Mouse (Mus musculus) hindbrain, embryonic 11.5 days (tissue): ENCODE results near the gene Spout1. TPM values are rescaled to one million over a fixed set of nuclear protein-coding genes. Genes with fewer than 3 reads are reported as not detected.

Source experiments
- ATAC-seq: fragments of 200-750 bp; cut with Nextera tagmentation; 2 replicates; pipeline ENCODE4 v1.8.0; 2017; ENCODE audit warnings: mild to moderate bottlenecking, moderate TSS enrichment, moderate library complexity; ENCODE audit not compliant: low FRiP score
- DNase-seq: peaks from one replicate; pipeline ENCODE4 v3.0.0-alpha.2; 2015; ENCODE audit warnings: low spot score
- H3K27ac ChIP-seq: fragments of 300-500 bp; sonication (generic); 2 replicates; pipeline ENCODE4 v1.5.1; 2014; ENCODE audit warnings: mild to moderate bottlenecking, low read depth, low read length
- H3K27me3 ChIP-seq: fragments of 300-500 bp; sonication (generic); 2 replicates; pipeline ENCODE4 v1.6.1; 2014; ENCODE audit warnings: mild to moderate bottlenecking, low read length, moderate library complexity, mixed read lengths; ENCODE audit not compliant: control insufficient read depth, insufficient read depth
- H3K36me3 ChIP-seq: fragments of 300-500 bp; sonication (generic); 2 replicates; pipeline ENCODE4 v1.6.1; 2014; ENCODE audit warnings: mild to moderate bottlenecking, low read length, moderate library complexity, mixed read lengths; ENCODE audit not compliant: control insufficient read depth, insufficient read depth
- H3K4me1 ChIP-seq: fragments of 300-500 bp; sonication (generic); replicated peaks from 2 replicates; pipeline ENCODE4 v1.6.1; 2014; ENCODE audit warnings: low read length, mixed read lengths; ENCODE audit not compliant: control insufficient read depth, insufficient read depth
- H3K4me2 ChIP-seq: fragments of 300-500 bp; sonication (generic); replicated peaks from 2 replicates; pipeline ENCODE4 v1.6.1; 2014; ENCODE audit warnings: mild to moderate bottlenecking, low read depth, low read length
- H3K4me3 ChIP-seq: fragments of 300-500 bp; sonication (generic); 2 replicates; pipeline ENCODE4 v1.5.1; 2014; ENCODE audit warnings: low read depth, low read length
- H3K9ac ChIP-seq: fragments of 300-500 bp; sonication (generic); 2 replicates; pipeline ENCODE4 v1.6.1; 2014; ENCODE audit warnings: low read depth, low read length
- H3K9me3 ChIP-seq: fragments of 300-500 bp; sonication (generic); 2 replicates; pipeline ENCODE4 v1.6.1; 2016; ENCODE audit warnings: low read length; ENCODE audit not compliant: control insufficient read depth
- WGBS: fragments of 180-500 bp; shearing (Covaris S2); extraction: QIAGEN DNeasy Blood & Tissue Kit; methylation state at CpG from one replicate; pipeline ENCODE4 v1.1.7; 2014; 5-methylcytosine and 5-hydroxymethylcytosine counted together
- polyA plus RNA-seq: library from polyadenylated mRNA; unstranded; fragments of >200 nt; fragmentation: Nextera tagmentation; extraction: Ambion mirVana; gene quantifications from 2 replicates; pipeline ENCODE4 v1.2.1, GENCODE M21; 2014

Gene Spout1
- polyA plus RNA-seq, 1 experiment from 2014 or later = 62.1 TPM

- Histone ChIP-seq H3K9me3 (no peaks in the 10 kb centered on the region), H3K27me3 (no peaks in the 10 kb centered on the region), H3K4me2 (no peak overlapping the region), H3K4me3 (no peak overlapping the region), H3K9ac (no peak overlapping the region), H3K4me1 (0 out of 2 replicates have a peak, but pooled peaks cover 7% of the 10 kb centered on the region), H3K36me3 (no peaks in the 10 kb centered on the region), H3K27ac (no peak overlapping the region)
- ATAC-seq (no peak), DNase-seq (no peak)
- 88% methylated on average over 4 of the region's 4 CpGs for WGBS
Observed at GRCm38 (mm10) chr2:30207401-30207800, 29.1 kb upstream of the Spout1 start.

- Histone ChIP-seq H3K27me3 (no peaks in the 10 kb centered on the region), H3K27ac (0 out of 2 replicates have a peak within 1 kb of the TSS, but pooled peaks have one; percentile 37), H3K4me3 (peak within 1 kb of the TSS; percentile 65), H3K4me1 (0 out of 2 replicates have a peak, but pooled peaks cover 7% of the 10 kb centered on the region), H3K36me3 (no peaks in the 10 kb centered on the region), H3K4me2 (peak within 1 kb of the TSS; percentile 82), H3K9ac (peak within 1 kb of the TSS; percentile 35), H3K9me3 (no peaks in the 10 kb centered on the region)
- peak; percentile 95 for ATAC-seq
- DNase-seq = peak; percentile 96
- WGBS = under 1% methylated on average over 44 of the region's 44 CpGs
Observed at GRCm38 (mm10) chr2:30205629-30206357, 27.5 kb upstream of the Spout1 start, which contains the start of gene Kyat1. Gene Kyat1 (minus strand): TSS chr2:30205847.

- Histone ChIP-seq H3K36me3 (no peaks in the 10 kb centered on the region), H3K9me3 (no peaks in the 10 kb centered on the region), H3K4me2 (peak overlapping the region; percentile 82), H3K27me3 (no peaks in the 10 kb centered on the region), H3K4me1 (0 out of 2 replicates have a peak, but pooled peaks cover 7% of the 10 kb centered on the region), H3K27ac (0 out of 2 replicates have a peak overlapping the region, but pooled peaks have one; percentile 37), H3K9ac (peak overlapping the region; percentile 35), H3K4me3 (peak overlapping the region; percentile 65)
- ATAC-seq (peak; percentile 14; the same call in 1 of the 2 replicates), DNase-seq (no peak)
- WGBS = 3% methylated on average over 13 of the region's 13 CpGs
Observed at GRCm38 (mm10) chr2:30205255-30205628, 27.0 kb upstream of the Spout1 start.

GRCm38 (mm10) chr2:30203439-30203838 is 25.2 kb upstream of the Spout1 start:
- Histone ChIP-seq H3K4me1 (0 out of 2 replicates have a peak, but pooled peaks cover 7% of the 10 kb centered on the region), H3K27ac (no peak overlapping the region), H3K36me3 (no peaks in the 10 kb centered on the region), H3K9me3 (no peaks in the 10 kb centered on the region), H3K4me2 (no peak overlapping the region), H3K9ac (no peak overlapping the region), H3K27me3 (no peaks in the 10 kb centered on the region), H3K4me3 (no peak overlapping the region)
- 76% methylated on average over 7 of the region's 7 CpGs for WGBS
- peak; percentile 33 for DNase-seq
- no peak for ATAC-seq

GRCm38 (mm10) chr2:30200388-30200925 is 22.2 kb upstream of the Spout1 start:
- ATAC-seq (no peak), DNase-seq (no peak)
- no peak overlapping the region for H3K27ac ChIP-seq
- no peaks in the 10 kb centered on the region for H3K4me1 ChIP-seq
- no peak overlapping the region for H3K4me2 ChIP-seq
- no peak overlapping the region for H3K4me3 ChIP-seq
- WGBS = 89% methylated on average over 5 of the region's 5 CpGs
- H3K9me3 ChIP-seq = no peaks in the 10 kb centered on the region
- no peaks in the 10 kb centered on the region for H3K27me3 ChIP-seq
- H3K36me3 ChIP-seq = no peaks in the 10 kb centered on the region
- no peak overlapping the region for H3K9ac ChIP-seq

- WGBS = 79% methylated on average over 1 of the region's 1 CpGs
- Histone ChIP-seq H3K36me3 (no peaks in the 10 kb centered on the region), H3K27me3 (no peaks in the 10 kb centered on the region), H3K4me2 (no peak overlapping the region), H3K9ac (no peak overlapping the region), H3K4me3 (no peak overlapping the region), H3K9me3 (no peaks in the 10 kb centered on the region), H3K4me1 (no peaks in the 10 kb centered on the region), H3K27ac (no peak overlapping the region)
- no peak for DNase-seq
- ATAC-seq = no peak
Observed at GRCm38 (mm10) chr2:30199984-30200383, 21.7 kb upstream of the Spout1 start.

GRCm38 (mm10) chr2:30198021-30198420 is 19.8 kb upstream of the Spout1 start:
- Histone ChIP-seq H3K9me3 (no peaks in the 10 kb centered on the region), H3K27ac (no peak overlapping the region), H3K4me2 (no peak overlapping the region), H3K4me1 (no peaks in the 10 kb centered on the region), H3K4me3 (no peak overlapping the region), H3K9ac (no peak overlapping the region), H3K36me3 (no peaks in the 10 kb centered on the region), H3K27me3 (no peaks in the 10 kb centered on the region)
- WGBS = 72% methylated on average over 4 of the region's 4 CpGs
- no peak for DNase-seq
- ATAC-seq = no peak

- no peak overlapping the region for H3K4me3 ChIP-seq
- H3K4me1 ChIP-seq = no peaks in the 10 kb centered on the region
- H3K27me3 ChIP-seq = no peaks in the 10 kb centered on the region
- no peaks in the 10 kb centered on the region for H3K9me3 ChIP-seq
- no peak overlapping the region for H3K9ac ChIP-seq
- H3K27ac ChIP-seq = no peak overlapping the region
- DNase-seq = no peak
- H3K4me2 ChIP-seq = no peak overlapping the region
- H3K36me3 ChIP-seq = no peaks in the 10 kb centered on the region
- whole genome bisulfite sequencing = 90% methylated on average over 3 of the region's 3 CpGs
- no peak for ATAC-seq
Observed at GRCm38 (mm10) chr2:30194656-30195055, 16.4 kb upstream of the Spout1 start.
